Mouse (Mus musculus): Measurements from ENCODE around the gene Card11.

Gene Card11

GRCm38 (mm10) chr5:140931523-140932229 lies 68.7 kb downstream of the Card11 start:
- no peak for DNase-seq (ENCODE audit: inconsistent age in 2 of 2, low spot score in 1 of 2)

- DNase-seq (ENCODE audit: inconsistent age in 2 of 2, low spot score in 1 of 2) = no peak
These were observed 81.9 kb downstream of the Card11 start for GRCm38 (mm10) chr5:140918519-140918918.

- no peak for DNase-seq (ENCODE audit: inconsistent age in 2 of 2, low spot score in 1 of 2)
These were observed 82.6 kb downstream of the Card11 start for GRCm38 (mm10) chr5:140917807-140918206.

- no peak for DNase-seq (ENCODE audit: inconsistent age in 2 of 2, low spot score in 1 of 2)
These were observed 89.5 kb downstream of the Card11 start for GRCm38 (mm10) chr5:140910841-140911240.

- DNase-seq (ENCODE audit: inconsistent age in 2 of 2, low spot score in 1 of 2) = peak in 1 of 2 experiments; percentile 35
These were observed 99.5 kb downstream of the Card11 start for GRCm38 (mm10) chr5:140900866-140901265.

- DNase-seq (ENCODE audit: inconsistent age in 2 of 2, low spot score in 1 of 2) = no peak
These were observed 109.3 kb downstream of the Card11 start for GRCm38 (mm10) chr5:140891080-140891479.

GRCm38 (mm10) chr5:140890050-140890449 lies 110.3 kb downstream of the Card11 start:
- no peak for DNase-seq (ENCODE audit: inconsistent age in 2 of 2, low spot score in 1 of 2)

GRCm38 (mm10) chr5:140889539-140889938 lies 110.8 kb downstream of the Card11 start:
- peak; percentile 20 to 73 for DNase-seq (ENCODE audit: inconsistent age in 2 of 2, low spot score in 1 of 2)

GRCm38 (mm10) chr5:140887871-140888270 lies 112.5 kb downstream of the Card11 start:
- DNase-seq (ENCODE audit: inconsistent age in 2 of 2, low spot score in 1 of 2) = no peak

- DNase-seq (ENCODE audit: inconsistent age in 2 of 2, low spot score in 1 of 2) = no peak
These were observed 115.4 kb downstream of the Card11 start for GRCm38 (mm10) chr5:140884966-140885365.

GRCm38 (mm10) chr5:140882391-140882790 lies 118.0 kb downstream of the Card11 start:
- no peak for DNase-seq (ENCODE audit: inconsistent age in 2 of 2, low spot score in 1 of 2)

GRCm38 (mm10) chr5:140880151-140880550 lies 120.2 kb downstream of the Card11 start:
- DNase-seq (ENCODE audit: inconsistent age in 2 of 2, low spot score in 1 of 2) = no peak

- no peak for DNase-seq (ENCODE audit: inconsistent age in 2 of 2, low spot score in 1 of 2)
These were observed 121.7 kb downstream of the Card11 start for GRCm38 (mm10) chr5:140878644-140879043.

- DNase-seq (ENCODE audit: inconsistent age in 2 of 2, low spot score in 1 of 2) = no peak
These were observed 126.6 kb downstream of the Card11 start for GRCm38 (mm10) chr5:140873736-140874307.

- DNase-seq (ENCODE audit: inconsistent age in 2 of 2, low spot score in 1 of 2) = peak in 1 of 2 experiments; percentile 48
These were observed 127.3 kb downstream of the Card11 start for GRCm38 (mm10) chr5:140873039-140873551.

- DNase-seq (ENCODE audit: inconsistent age in 2 of 2, low spot score in 1 of 2) = no peak
These were observed 127.8 kb downstream of the Card11 start for GRCm38 (mm10) chr5:140872532-140873038.

GRCm38 (mm10) chr5:140871241-140871640 lies 129.1 kb downstream of the Card11 start:
- DNase-seq (ENCODE audit: inconsistent age in 2 of 2, low spot score in 1 of 2) = no peak

- DNase-seq (ENCODE audit: inconsistent age in 2 of 2, low spot score in 1 of 2) = peak; percentile 33 to 83
These were observed 131.3 kb downstream of the Card11 start for GRCm38 (mm10) chr5:140869034-140869433.

- DNase-seq (ENCODE audit: inconsistent age in 2 of 2, low spot score in 1 of 2) = no peak
These were observed 140.7 kb downstream of the Card11 start for GRCm38 (mm10) chr5:140859730-140860129.

- no peak for DNase-seq (ENCODE audit: inconsistent age in 2 of 2, low spot score in 1 of 2)
These were observed 142.0 kb downstream of the Card11 start for GRCm38 (mm10) chr5:140858335-140858734.

- DNase-seq (ENCODE audit: inconsistent age in 2 of 2, low spot score in 1 of 2) = no peak
These were observed 142.8 kb downstream of the Card11 start for GRCm38 (mm10) chr5:140857432-140858154.

Measured in adrenal gland, adult (tissue).